Mouse (Mus musculus) 416B (cell line): ENCODE measurements around the gene Nop9.

Experiments
- DNase-seq: peaks from one replicate; pipeline ENCODE4 v3.0.0; 2011; ENCODE audit warnings: low read depth

Nop9 gene

GRCm38 (mm10) chr14:55727889-55728685 lies 17.4 kb upstream of the Nop9 start:
- DNase-seq, result no peak

- DNase-seq, result no peak
Observed at GRCm38 (mm10) chr14:55730116-55730515, 15.4 kb upstream of the Nop9 start.

- DNase-seq, result no peak
Observed at GRCm38 (mm10) chr14:55730531-55731032, 14.9 kb upstream of the Nop9 start.

DNA sequence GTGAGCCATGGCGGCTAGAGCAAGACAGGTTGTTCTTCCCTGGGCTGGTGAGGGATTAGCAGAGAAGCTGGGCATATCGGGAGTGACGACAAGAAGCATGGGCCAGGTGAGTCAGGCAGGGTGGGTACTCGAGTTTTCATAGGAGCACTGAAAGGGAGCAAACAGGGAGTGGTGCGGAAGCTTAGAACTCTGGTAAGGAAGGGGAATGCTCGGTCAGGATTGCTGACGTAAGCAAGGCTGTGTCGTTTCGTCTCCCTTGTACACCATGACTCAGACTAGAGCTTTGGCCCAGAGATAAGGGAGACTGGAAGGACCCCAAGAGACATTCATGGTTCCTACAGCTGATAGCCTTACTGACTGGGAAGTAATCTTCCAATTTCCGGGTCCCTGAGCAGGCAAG lies 11.6 kb upstream of the Nop9 start:
- no peak for DNase-seq

DNA sequence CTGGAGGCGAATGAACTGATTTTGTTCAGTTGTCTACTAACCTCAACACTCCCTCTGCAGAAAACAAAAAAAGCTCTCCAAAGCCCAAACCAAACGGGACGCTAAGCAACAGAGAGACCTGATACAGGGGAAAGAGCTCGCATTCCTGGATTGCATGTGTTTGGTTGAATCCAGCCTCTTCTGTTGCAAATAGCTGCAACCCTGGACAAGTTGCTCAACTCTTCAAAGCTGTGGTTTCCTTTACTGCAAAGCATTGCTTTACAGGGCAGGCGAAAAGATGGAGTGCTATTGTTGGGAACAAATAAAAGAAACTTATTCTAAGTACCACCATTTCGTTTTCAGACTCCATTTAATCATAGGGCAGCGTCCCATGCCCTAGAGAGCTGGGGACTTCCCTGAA lies 10.6 kb upstream of the Nop9 start:
- DNase-seq, result no peak

DNA sequence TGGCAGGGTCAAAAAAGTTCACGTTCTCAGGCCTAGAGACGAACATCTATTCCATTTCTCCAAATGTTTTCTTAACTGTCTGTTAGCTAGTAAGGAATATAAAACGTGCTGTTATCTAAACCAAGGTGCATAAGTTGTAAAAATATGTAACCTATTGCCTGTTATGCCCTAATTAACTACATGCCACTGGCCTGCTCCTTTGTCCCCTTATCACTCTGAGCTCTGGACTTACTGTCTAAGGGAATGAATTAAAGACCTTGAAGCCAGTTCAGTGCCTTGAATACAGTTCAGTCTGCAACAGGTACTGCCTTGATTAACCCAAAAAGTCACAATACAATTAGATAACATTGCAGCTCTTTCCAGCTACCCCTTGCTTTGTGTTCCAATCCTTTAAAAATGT lies 10.2 kb upstream of the Nop9 start:
- no peak for DNase-seq

- no peak for DNase-seq
Observed at GRCm38 (mm10) chr14:55735758-55736157, 9.7 kb upstream of the Nop9 start.

- DNase-seq, result peak; percentile 86
Observed at GRCm38 (mm10) chr14:55737086-55737687, 8.3 kb upstream of the Nop9 start.

GRCm38 (mm10) chr14:55743711-55744110 lies 1.8 kb upstream of the Nop9 start:
- DNase-seq, result peak; percentile 79

DNA sequence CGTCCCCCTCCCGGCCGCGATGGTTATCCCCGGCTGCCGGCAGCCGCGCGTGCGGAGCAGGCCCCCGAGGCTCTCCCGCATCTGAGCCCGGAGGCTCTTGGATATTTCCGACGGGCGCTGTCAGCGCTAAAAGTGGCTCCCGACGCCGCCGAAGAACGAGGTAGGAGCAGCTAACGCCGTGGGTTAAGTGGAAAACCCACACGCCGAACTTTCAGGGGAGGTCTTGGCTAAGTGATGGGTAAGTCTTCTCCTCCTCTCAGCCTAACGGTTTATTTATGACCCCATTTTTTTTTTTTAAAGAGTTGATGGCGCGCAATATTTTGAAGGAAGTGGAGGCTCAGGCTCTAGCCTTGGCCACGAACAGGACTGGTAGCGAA lies 356 bp downstream of the Nop9 start:
- DNase-seq, result no peak

DNA sequence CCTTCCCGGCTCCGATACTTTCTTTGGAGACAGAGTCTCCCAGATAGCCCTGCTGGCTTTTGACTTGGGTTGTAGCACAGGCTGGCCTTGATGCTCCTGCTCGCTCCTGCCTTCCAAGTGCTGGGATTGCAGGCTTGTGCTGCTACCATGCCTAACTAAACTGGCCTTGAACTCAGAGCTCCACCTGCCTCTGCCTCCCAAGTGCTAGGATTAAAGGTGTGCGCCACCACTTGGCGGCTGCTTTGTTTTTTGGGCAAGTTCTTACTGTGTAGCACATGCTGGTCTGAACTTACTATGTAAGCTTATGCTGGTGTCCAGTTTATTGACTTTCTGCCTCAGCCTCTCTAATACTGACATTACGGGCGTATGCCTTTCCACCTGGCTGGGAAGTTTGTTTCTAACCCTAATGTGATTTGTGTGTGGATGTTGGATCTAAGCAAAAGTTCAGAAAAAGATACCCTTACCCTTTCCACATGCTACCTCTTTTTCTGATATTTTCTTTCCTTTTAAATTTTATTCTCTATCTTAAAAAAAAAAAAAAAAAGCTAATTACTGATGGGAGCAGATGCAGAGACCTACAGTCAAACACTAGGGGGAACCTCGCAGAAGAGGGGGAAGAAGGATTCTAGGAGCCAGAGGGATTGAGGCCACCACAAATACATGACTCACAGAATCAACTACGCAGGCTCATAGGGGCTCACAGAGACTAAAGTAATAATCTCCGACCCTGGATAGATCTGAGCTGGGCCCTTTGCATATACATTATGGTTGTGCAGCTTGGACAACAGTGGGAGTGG lies 1.8 kb downstream of the Nop9 start:
- DNase-seq, result peak; percentile 52

DNA sequence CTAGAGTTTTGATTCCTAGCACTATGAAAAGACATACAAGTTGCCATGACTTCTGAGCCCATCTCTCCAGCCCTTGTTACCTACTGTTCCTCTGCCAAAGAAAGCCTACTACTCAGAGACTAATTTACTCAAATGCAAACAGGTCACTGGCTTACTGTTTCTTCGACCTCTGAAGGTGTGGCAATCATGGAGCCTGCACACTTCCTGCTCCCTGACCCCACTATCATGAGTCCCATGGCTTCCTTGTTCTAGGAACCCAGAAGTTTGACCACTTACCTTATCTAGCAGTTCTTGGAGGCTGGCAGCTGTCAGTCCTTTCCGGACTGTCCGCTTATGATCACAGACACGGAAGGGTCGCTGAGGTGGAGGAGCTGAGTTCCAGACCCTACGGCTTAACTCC lies 12.1 kb downstream of the Nop9 start:
- peak; percentile 62 for DNase-seq

DNA sequence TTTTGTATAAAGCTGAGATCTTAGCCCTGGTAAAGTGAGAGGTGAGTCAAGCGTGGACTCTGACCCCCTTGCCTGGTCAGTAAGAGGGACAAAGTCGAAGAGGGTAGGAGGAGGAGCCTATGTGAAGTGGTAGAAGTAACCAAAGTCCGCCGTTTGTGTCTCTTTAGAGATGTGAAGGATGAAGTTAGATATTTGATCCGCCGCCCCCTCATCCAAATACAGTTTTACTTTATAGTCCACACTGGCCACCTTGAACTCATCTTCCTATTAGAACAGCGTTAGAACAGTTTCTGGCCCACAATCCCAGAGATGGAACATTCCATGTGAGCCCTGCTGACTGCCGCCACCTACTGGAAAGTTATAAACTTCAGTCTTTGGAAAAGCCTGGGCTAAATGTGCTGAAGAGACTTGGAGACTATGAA lies 12.9 kb downstream of the Nop9 start, which contains the start of gene Cideb:
Gene Cideb, minus strand, starts transcription at position 96 of the 422 bp plus-strand sequence.
- peak; percentile 79 for DNase-seq

- DNase-seq, result peak; percentile 81
Observed at GRCm38 (mm10) chr14:55760156-55760555, 14.7 kb downstream of the Nop9 start.

DNA sequence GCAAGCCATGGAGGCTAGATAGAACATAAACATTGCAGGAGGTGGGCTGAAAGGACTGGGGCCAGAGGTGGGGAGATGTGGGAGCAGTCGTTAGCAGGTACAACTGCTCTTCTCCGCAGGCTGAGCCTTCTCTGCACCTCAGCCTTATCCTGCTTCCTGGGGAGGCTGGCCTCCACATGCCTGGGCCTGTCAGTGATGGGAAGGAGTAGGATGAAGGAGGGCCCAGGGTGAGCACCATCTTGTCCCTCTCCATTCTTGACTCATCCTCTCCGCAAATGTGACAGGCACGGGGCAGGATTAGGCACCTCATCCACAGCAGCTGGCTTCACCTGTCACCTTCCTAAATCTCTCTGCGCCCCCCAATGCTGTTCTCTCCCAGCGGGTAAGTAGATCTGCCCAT lies 15.7 kb downstream of the Nop9 start, which contains the start of gene Ltb4r2:
Gene Ltb4r2, plus strand, starts transcription at position 266 of the 400 bp plus-strand sequence.
- no peak for DNase-seq

- DNase-seq, result no peak
Observed at GRCm38 (mm10) chr14:55762001-55762821, 16.7 kb downstream of the Nop9 start.

GRCm38 (mm10) chr14:55763166-55763565 lies 17.7 kb downstream of the Nop9 start:
- peak; percentile 46 for DNase-seq

GRCm38 (mm10) chr14:55765696-55766095 lies 20.2 kb downstream of the Nop9 start, which contains the start of gene Ltb4r1:
Ltb4r1 (plus strand) TSS chr14:55765962.
- DNase-seq, result peak; percentile 57

- DNase-seq, result no peak
Observed at GRCm38 (mm10) chr14:55767519-55768414, 22.3 kb downstream of the Nop9 start.

- DNase-seq, result peak; percentile 42
Observed at GRCm38 (mm10) chr14:55768555-55768954, 23.1 kb downstream of the Nop9 start.
